Mouse (Mus musculus) myocyte (in vitro differentiated cells): ENCODE data around the gene Npas2. TPM values are rescaled to one million over a fixed set of nuclear protein-coding genes. Genes with fewer than 3 reads are reported as not detected.
A peak's percentile ranks its signal among the peaks of the same experiment; 100 is the strongest.

Source experiments
- H3K27me3 ChIP-seq: one replicate; pipeline ENCODE4 v1.6.1; 2011; ENCODE audit not compliant: control insufficient read depth, insufficient read depth, insufficient read length
- H3K36me3 ChIP-seq: one replicate; pipeline ENCODE4 v1.6.1; 2011; ENCODE audit not compliant: control insufficient read depth, insufficient read depth
- H3K4me2 ChIP-seq: one replicate; pipeline ENCODE4 v1.6.1; 2011; ENCODE audit warnings: low read depth, control low read depth
- H3K4me3 ChIP-seq: one replicate; pipeline ENCODE4 v1.5.1; 2011; ENCODE audit warnings: mild to moderate bottlenecking, control low read depth, moderate library complexity
- H3K79me2 ChIP-seq: one replicate; pipeline ENCODE4 v1.6.1; 2011; ENCODE audit not compliant: control insufficient read depth, insufficient read depth
- H3ac ChIP-seq: one replicate; pipeline ENCODE4 v1.6.1; 2011; ENCODE audit not compliant: control insufficient read depth, insufficient read length
- CEBPB ChIP-seq: IDR thresholded peaks from 2 replicates; pipeline ENCODE4 v1.6.1; 2011; ENCODE audit warnings: mild to moderate bottlenecking, moderate library complexity; ENCODE audit not compliant: poor library complexity, insufficient read depth, severe bottlenecking
- E2F4 ChIP-seq: IDR thresholded peaks from one replicate; pipeline ENCODE4 v1.6.1; 2011; ENCODE audit warnings: mild to moderate bottlenecking, control low read depth, moderate library complexity; ENCODE audit not compliant: insufficient read depth
- MAX ChIP-seq: IDR thresholded peaks from one replicate; pipeline ENCODE4 v1.6.1; 2011; ENCODE audit warnings: low read depth, mild to moderate bottlenecking, control low read depth
- MYOD1 ChIP-seq, 3 experiments: IDR thresholded peaks; one replicate each; pipeline ENCODE4 v1.6.1; 2011; ENCODE audit warnings: control low read depth in 2 of 3, low read depth in 2 of 3, mild to moderate bottlenecking in 2 of 3, moderate library complexity in 1 of 3; ENCODE audit not compliant: insufficient read length in 2 of 3, control insufficient read depth in 1 of 3
- MYOG ChIP-seq, 3 experiments: IDR thresholded peaks; one replicate each; pipeline ENCODE4 v1.6.1; 2011; ENCODE audit warnings: control low read depth in 2 of 3, low read depth in 2 of 3, mild to moderate bottlenecking in 2 of 3; ENCODE audit not compliant: insufficient read length in 2 of 3, control insufficient read depth in 1 of 3, insufficient read depth in 1 of 3
- POLR2A ChIP-seq: IDR thresholded peaks from one replicate; pipeline ENCODE4 v1.6.1; 2011; ENCODE audit warnings: low read depth, mild to moderate bottlenecking, control low read depth, moderate library complexity; ENCODE audit not compliant: insufficient read length
- POLR2AphosphoS2 ChIP-seq: IDR thresholded peaks from one replicate; pipeline ENCODE4 v1.6.1; 2011; ENCODE audit warnings: low read depth, control low read depth; ENCODE audit not compliant: insufficient read length
- REST ChIP-seq: IDR thresholded peaks from one replicate; pipeline ENCODE4 v1.6.1; 2011; ENCODE audit warnings: mild to moderate bottlenecking, control low read depth, moderate library complexity; ENCODE audit not compliant: insufficient read depth, insufficient read length
- SRF ChIP-seq: IDR thresholded peaks from one replicate; pipeline ENCODE4 v1.6.1; 2011; ENCODE audit warnings: low read depth; ENCODE audit not compliant: control insufficient read depth, insufficient read length
- TCF12 ChIP-seq: IDR thresholded peaks from one replicate; pipeline ENCODE4 v1.6.1; 2011; ENCODE audit warnings: mild to moderate bottlenecking, control low read depth; ENCODE audit not compliant: poor library complexity, insufficient read depth, severe bottlenecking
- TCF3 ChIP-seq: IDR thresholded peaks from one replicate; pipeline ENCODE4 v1.6.1; 2011; ENCODE audit warnings: low read depth, control low read depth; ENCODE audit not compliant: insufficient read length
- USF1 ChIP-seq: IDR thresholded peaks from one replicate; pipeline ENCODE4 v1.6.1; 2011; ENCODE audit warnings: low read depth, mild to moderate bottlenecking, control low read depth, moderate library complexity
- polyA plus RNA-seq: library from polyadenylated mRNA; unstranded; fragments of >200 nt; fragmentation: generic; extraction: Trizol; gene quantifications from one replicate; pipeline ENCODE4 v1.2.1, GENCODE M21; 2012; ENCODE audit warnings: missing spikeins

The Npas2 gene
- polyA plus RNA-seq, 1 experiment = 0.01 TPM

DNA sequence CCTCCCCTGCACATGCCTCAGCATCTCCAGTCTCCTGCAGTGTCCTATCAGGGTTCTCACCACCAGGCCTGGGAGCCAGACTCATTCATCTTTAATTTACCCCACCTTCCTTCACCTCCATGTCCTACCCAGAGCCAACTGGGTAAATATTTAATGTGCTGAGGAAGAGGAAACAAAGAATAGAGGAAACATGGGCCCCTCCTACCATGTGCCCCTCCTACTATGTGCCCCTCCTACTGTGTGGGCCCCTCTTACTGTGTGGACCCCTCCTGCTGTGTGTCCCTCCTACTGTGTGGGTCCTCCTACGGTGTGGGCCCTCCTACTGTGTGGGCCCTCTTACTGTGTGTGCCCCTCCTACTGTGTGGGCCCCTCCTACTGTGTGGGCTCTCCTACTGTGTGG is 51.2 kb downstream of the Npas2 start:
- TF ChIP-seq E2F4 = no peak
- TF ChIP-seq CEBPB = no peak
- TF ChIP-seq USF1 = no peak
- Histone ChIP-seq H3K4me3 (no peak overlapping the region), H3K27me3 (no peaks in the 10 kb centered on the region), H3ac (no peak overlapping the region), H3K4me2 (no peak overlapping the region), H3K36me3 (no peaks in the 10 kb centered on the region), H3K79me2 (no peaks in the 10 kb centered on the region)

DNA sequence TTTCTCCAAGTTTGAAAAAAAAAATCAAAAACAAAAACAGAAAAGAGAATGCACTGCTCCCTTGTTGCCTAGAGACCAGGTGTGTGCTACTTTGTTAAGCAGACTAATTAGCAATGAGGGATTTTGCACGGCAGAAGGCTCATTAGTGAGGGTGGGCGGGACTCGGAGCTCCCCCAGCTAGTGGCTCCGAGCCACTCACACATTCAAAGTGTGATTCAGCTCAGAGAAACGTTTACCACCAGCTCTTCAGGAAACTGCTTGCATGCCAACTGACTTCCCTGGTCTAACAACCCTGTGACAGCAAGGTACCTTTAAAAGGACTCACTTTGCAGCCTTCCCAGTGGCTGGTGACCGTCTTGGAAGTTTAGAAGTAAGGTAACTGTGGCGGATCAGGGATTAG is 58.1 kb downstream of the Npas2 start:
- Histone ChIP-seq H3K79me2 (no peaks in the 10 kb centered on the region), H3K4me3 (no peak overlapping the region), H3K36me3 (no peaks in the 10 kb centered on the region), H3K27me3 (no peaks in the 10 kb centered on the region), H3ac (no peak overlapping the region), H3K4me2 (no peak overlapping the region)
- TF ChIP-seq E2F4 = no peak
- no peak for TF ChIP-seq MYOG (IDR thresholded peaks at IDR 0.05; ENCODE audit: control insufficient read depth in 1 of 3, insufficient read depth in 1 of 3, insufficient read length in 2 of 3, low read depth in 2 of 3)
- no peak for TF ChIP-seq USF1
- no peak for TF ChIP-seq MYOD1 (IDR thresholded peaks at IDR 0.05; ENCODE audit: control insufficient read depth in 1 of 3, insufficient read length in 2 of 3, low read depth in 2 of 3)
- TF ChIP-seq POLR2AphosphoS2 = no peak
- TF ChIP-seq SRF = no peak
- no peak for TF ChIP-seq CEBPB

DNA sequence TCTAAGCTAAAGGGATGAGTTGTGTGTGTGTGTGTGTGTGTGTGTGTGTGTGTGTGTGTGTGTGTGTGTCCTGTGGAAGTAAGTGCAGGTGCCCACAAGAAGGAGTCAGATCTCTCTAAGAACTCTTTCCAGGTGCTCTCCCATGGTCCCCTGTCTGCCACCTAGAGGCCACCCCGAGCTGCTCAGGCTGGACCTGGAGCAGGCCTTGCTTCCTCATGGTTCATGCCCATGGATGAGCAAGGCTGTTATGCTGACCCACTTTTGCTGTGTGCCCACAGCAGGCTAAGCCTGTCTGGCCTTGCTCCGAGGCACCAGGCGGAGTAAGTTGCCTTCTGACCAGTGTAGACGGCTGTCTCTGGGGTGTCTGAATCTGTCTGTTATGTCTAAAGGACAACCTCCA is 60.2 kb downstream of the Npas2 start:
- Histone ChIP-seq H3K4me2 (no peak overlapping the region), H3ac (no peak overlapping the region), H3K4me3 (no peak overlapping the region), H3K36me3 (no peaks in the 10 kb centered on the region), H3K27me3 (no peaks in the 10 kb centered on the region), H3K79me2 (no peaks in the 10 kb centered on the region)
- TF ChIP-seq MAX (no peak), TCF12 (no peak), SRF (no peak), TCF3 (no peak), POLR2A (no peak), MYOD1 (IDR thresholded peaks at IDR 0.05; ENCODE audit: control insufficient read depth in 1 of 3, insufficient read length in 2 of 3, low read depth in 2 of 3) (no peak), REST (no peak), E2F4 (no peak), POLR2AphosphoS2 (no peak), CEBPB (no peak), USF1 (no peak)

DNA sequence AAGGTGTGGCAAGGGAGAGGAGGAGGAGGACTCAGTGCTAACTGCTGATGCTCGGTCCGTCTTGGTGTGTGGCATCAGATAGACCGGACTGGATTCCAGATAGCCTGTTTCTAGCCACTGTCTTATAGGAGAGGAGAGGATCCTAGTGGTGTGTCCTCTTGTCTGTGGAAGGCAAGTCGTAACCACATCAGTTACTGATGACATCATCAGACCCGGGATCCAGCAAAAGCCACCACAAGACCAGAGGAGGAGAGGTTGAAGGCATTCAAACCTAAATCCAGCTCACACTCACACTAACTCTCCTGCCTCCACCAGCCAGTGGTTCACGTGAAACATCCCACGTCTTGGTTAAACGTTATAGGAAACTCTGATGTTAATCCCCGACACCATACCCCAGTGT is 62.5 kb downstream of the Npas2 start:
- H3K36me3 ChIP-seq = no peaks in the 10 kb centered on the region
- H3K79me2 ChIP-seq = no peaks in the 10 kb centered on the region
- H3K4me3 ChIP-seq = no peak overlapping the region
- H3K27me3 ChIP-seq = no peaks in the 10 kb centered on the region
- TF ChIP-seq TCF12 (no peak), SRF (no peak), MYOG (IDR thresholded peaks at IDR 0.05; ENCODE audit: control insufficient read depth in 1 of 3, insufficient read depth in 1 of 3, insufficient read length in 2 of 3, low read depth in 2 of 3) (no peak), MYOD1 (IDR thresholded peaks at IDR 0.05; ENCODE audit: control insufficient read depth in 1 of 3, insufficient read length in 2 of 3, low read depth in 2 of 3) (no peak), POLR2A (no peak), USF1 (no peak), E2F4 (no peak), POLR2AphosphoS2 (no peak), MAX (no peak), TCF3 (no peak), REST (no peak), CEBPB (no peak)
- peak overlapping the region; percentile 99 for H3K4me2 ChIP-seq
- H3ac ChIP-seq = no peak overlapping the region

DNA sequence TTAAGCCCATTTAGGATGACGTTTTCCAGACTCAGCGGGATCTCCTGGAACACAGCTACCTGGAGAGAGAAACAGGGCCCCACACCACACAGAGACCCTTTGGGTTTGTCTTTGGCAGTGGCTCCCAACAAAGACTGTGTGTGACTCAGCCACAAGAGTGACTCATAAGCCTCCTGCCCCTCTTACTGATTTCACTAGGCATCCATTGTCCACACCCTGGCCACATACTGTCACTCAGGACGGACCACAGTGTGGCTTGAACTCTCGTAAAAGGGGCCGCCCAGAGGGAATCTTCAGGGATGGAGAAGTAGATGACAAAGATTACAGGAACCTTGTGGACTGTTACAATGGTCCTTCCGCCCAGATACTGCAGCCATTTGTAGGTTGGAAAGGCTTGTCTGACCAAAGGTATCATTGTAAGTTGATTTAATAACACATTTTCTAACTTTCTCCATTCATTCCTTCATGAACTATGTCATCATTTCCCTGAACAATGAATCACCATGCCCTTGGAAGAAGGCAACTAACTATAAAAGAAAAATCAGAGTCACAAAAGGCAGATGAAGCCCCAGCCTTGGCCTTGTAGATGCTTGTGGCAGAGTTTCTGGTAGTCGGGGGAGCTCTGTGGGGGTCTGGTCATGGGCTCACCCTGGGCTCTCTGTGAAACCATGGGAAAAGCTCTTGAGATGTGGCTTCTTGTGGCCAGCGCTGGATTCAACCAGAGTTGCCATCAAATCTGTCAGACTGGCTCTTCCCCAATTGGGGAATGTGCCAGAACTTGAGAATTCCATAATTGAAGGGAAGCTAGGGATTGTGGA is 63.2 kb downstream of the Npas2 start:
- no peaks in the 10 kb centered on the region for H3K79me2 ChIP-seq
- no peak overlapping the region for H3ac ChIP-seq
- no peaks in the 10 kb centered on the region for H3K36me3 ChIP-seq
- TF ChIP-seq MYOG (IDR thresholded peaks at IDR 0.05; ENCODE audit: control insufficient read depth in 1 of 3, insufficient read depth in 1 of 3, insufficient read length in 2 of 3, low read depth in 2 of 3) (peak in 1 of 3 experiments; percentile 17), CEBPB (peak; percentile 39; the same call in 1 of the 2 replicates), MYOD1 (IDR thresholded peaks at IDR 0.05; ENCODE audit: control insufficient read depth in 1 of 3, insufficient read length in 2 of 3, low read depth in 2 of 3) (peak in 1 of 3 experiments; percentile 36), TCF12 (no peak)
- H3K4me2 ChIP-seq = peak overlapping the region; percentile 99
- no peaks in the 10 kb centered on the region for H3K27me3 ChIP-seq
- H3K4me3 ChIP-seq = no peak overlapping the region
